Mouse (Mus musculus): Measurements from ENCODE around the gene Pbx1. TPM values are rescaled to one million over a fixed set of nuclear protein-coding genes. Genes with fewer than 3 reads are reported as not detected.

The Pbx1 gene
- polyA plus RNA-seq, 1 experiment = 11.0 TPM

DNA sequence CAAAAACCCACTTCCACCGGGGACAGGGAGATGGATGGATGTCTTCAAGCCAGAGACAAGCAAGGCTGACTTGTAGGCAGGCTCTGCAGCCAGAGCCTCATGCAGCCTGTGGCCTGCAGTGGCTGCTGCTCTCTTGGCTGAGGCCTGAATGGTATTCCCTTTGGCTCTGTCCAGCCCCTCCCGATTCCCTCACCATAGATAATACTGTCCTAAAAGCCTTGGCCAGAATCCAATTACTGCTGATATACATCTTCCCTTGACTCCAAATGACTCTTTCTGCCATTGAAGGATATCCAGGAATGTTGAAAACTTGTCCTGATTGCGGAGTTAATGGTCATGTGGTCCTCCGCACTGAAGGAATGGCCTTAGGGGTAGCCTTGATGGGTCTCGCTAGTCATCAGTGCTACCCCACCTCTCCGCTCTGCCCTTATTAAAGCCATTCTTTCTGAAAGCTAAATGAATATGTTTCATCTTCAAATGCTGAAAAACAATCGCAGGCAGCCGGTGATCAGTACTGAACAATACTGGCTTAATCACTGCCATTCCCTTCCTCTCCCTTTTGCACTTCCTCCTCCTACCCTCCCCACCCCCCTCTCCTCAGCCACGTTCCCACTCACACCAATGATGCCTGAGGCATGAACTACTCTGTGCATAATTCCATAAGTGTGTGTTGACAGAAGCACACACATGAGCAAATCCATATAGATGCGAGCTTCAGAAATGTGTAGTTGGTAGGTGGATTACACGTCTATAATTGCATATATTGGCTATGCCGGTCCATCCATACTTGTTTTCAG lies 166.3 kb downstream of the Pbx1 start:
- 84% methylated on average over 12 of the region's 12 CpGs for WGBS
- TF ChIP-seq POLR2A (IDR thresholded peaks at IDR 0.05; ENCODE audit: low read depth, low read length) = no peak
- TF ChIP-seq CTCF (IDR thresholded peaks at IDR 0.05; ENCODE audit: extremely low read depth, insufficient read length, insufficient replicate concordance, low read depth, low read length) = no peak
- no peaks in the 10 kb centered on the region for H3K27me3 ChIP-seq (ENCODE audit: control insufficient read depth, insufficient read depth, low read length)
- H3K36me3 ChIP-seq (ENCODE audit: control insufficient read depth, insufficient read depth, low read length) = no peaks in the 10 kb centered on the region
- H3K4me1 ChIP-seq (ENCODE audit: control insufficient read depth, insufficient read depth, insufficient read length, low read length) = no peaks in the 10 kb centered on the region
- no peak overlapping the region for H3K27ac ChIP-seq (ENCODE audit: insufficient read depth, low read depth, low read length)
- no peak overlapping the region for H3K4me3 ChIP-seq (ENCODE audit: low read depth, low read length)

DNA sequence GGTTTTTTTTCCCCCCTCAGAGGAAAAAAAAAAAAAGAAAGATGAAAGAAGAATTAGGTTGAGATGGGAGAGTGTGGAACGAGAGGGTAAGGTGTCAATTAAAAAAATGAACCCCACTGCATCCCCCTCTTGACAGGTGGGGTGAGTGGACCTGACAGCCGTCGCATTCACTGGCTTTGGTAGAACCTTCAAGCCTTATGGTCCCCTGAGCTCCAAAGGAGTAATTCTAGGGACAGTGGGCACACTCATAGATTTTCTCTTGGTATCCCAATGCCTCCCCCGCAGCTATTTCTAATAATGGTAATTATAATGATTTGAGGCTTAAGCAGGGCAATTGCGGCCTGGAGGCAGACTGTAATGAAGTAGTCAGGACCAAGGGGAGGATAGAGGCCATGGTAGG lies 167.0 kb downstream of the Pbx1 start:
- H3K4me3 ChIP-seq (ENCODE audit: low read depth, low read length) = no peak overlapping the region
- H3K36me3 ChIP-seq (ENCODE audit: control insufficient read depth, insufficient read depth, low read length) = no peaks in the 10 kb centered on the region
- TF ChIP-seq POLR2A (IDR thresholded peaks at IDR 0.05; ENCODE audit: low read depth, low read length) = no peak
- no peak for TF ChIP-seq CTCF (IDR thresholded peaks at IDR 0.05; ENCODE audit: extremely low read depth, insufficient read length, insufficient replicate concordance, low read depth, low read length)
- H3K27ac ChIP-seq (ENCODE audit: insufficient read depth, low read depth, low read length) = no peak overlapping the region
- no peaks in the 10 kb centered on the region for H3K4me1 ChIP-seq (ENCODE audit: control insufficient read depth, insufficient read depth, insufficient read length, low read length)
- WGBS = 94% methylated on average over 5 of the region's 5 CpGs
- no peaks in the 10 kb centered on the region for H3K27me3 ChIP-seq (ENCODE audit: control insufficient read depth, insufficient read depth, low read length)

DNA sequence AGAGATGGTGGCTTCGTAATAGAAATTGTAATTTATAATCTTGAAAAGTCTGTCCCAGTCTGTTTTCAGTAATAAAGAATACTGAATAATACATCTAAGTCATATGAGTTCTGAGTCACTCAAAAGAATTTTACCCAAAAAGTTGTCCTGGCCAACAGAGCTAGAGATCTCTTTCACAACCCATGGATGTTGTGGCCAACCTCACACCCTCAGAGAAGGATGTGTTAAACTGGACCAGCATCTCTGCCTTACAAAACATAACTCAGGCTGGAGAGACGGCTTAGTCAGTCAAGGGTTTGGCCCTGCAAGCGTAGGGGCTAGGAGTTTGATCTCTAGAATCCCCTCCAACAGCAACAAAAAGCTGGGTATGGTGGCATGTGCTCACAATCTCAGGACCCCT lies 171.7 kb downstream of the Pbx1 start:
- H3K27ac ChIP-seq (ENCODE audit: insufficient read depth, low read depth, low read length) = no peak overlapping the region
- TF ChIP-seq POLR2A (IDR thresholded peaks at IDR 0.05; ENCODE audit: low read depth, low read length) (no peak), CTCF (IDR thresholded peaks at IDR 0.05; ENCODE audit: extremely low read depth, insufficient read length, insufficient replicate concordance, low read depth, low read length) (no peak)
- H3K36me3 ChIP-seq (ENCODE audit: control insufficient read depth, insufficient read depth, low read length) = no peaks in the 10 kb centered on the region
- 92% methylated on average over 3 of the region's 3 CpGs for WGBS
- H3K27me3 ChIP-seq (ENCODE audit: control insufficient read depth, insufficient read depth, low read length) = no peaks in the 10 kb centered on the region
- H3K4me1 ChIP-seq (ENCODE audit: control insufficient read depth, insufficient read depth, insufficient read length, low read length) = no peaks in the 10 kb centered on the region
- no peak overlapping the region for H3K4me3 ChIP-seq (ENCODE audit: low read depth, low read length)

GRCm38 (mm10) chr1:168258856-168259255 lies 173.2 kb downstream of the Pbx1 start:
- TF ChIP-seq POLR2A (IDR thresholded peaks at IDR 0.05; ENCODE audit: low read depth, low read length) (no peak), CTCF (IDR thresholded peaks at IDR 0.05; ENCODE audit: extremely low read depth, insufficient read length, insufficient replicate concordance, low read depth, low read length) (no peak)
- 93% methylated on average over 7 of the region's 7 CpGs for WGBS

GRCm38 (mm10) chr1:168255347-168255908 lies 176.6 kb downstream of the Pbx1 start:
- 96% methylated on average over 9 of the region's 9 CpGs for WGBS
- no peak for TF ChIP-seq POLR2A (IDR thresholded peaks at IDR 0.05; ENCODE audit: low read depth, low read length)
- H3K4me3 ChIP-seq (ENCODE audit: low read depth, low read length) = no peak overlapping the region
- H3K27ac ChIP-seq (ENCODE audit: insufficient read depth, low read depth, low read length) = no peak overlapping the region
- H3K36me3 ChIP-seq (ENCODE audit: control insufficient read depth, insufficient read depth, low read length) = no peaks in the 10 kb centered on the region
- H3K27me3 ChIP-seq (ENCODE audit: control insufficient read depth, insufficient read depth, low read length) = no peaks in the 10 kb centered on the region
- H3K4me1 ChIP-seq (ENCODE audit: control insufficient read depth, insufficient read depth, insufficient read length, low read length) = no peaks in the 10 kb centered on the region

More at GRCm38 (mm10) chr1:168258856-168259255, 173.2 kb downstream of the Pbx1 start:
- Histone ChIP-seq H3K4me1 (ENCODE audit: control insufficient read depth, insufficient read depth, insufficient read length, low read length) (no peaks in the 10 kb centered on the region), H3K36me3 (ENCODE audit: control insufficient read depth, insufficient read depth, low read length) (no peaks in the 10 kb centered on the region), H3K27ac (ENCODE audit: insufficient read depth, low read depth, low read length) (no peak overlapping the region), H3K27me3 (ENCODE audit: control insufficient read depth, insufficient read depth, low read length) (no peaks in the 10 kb centered on the region), H3K4me3 (ENCODE audit: low read depth, low read length) (no peak overlapping the region)

DNA sequence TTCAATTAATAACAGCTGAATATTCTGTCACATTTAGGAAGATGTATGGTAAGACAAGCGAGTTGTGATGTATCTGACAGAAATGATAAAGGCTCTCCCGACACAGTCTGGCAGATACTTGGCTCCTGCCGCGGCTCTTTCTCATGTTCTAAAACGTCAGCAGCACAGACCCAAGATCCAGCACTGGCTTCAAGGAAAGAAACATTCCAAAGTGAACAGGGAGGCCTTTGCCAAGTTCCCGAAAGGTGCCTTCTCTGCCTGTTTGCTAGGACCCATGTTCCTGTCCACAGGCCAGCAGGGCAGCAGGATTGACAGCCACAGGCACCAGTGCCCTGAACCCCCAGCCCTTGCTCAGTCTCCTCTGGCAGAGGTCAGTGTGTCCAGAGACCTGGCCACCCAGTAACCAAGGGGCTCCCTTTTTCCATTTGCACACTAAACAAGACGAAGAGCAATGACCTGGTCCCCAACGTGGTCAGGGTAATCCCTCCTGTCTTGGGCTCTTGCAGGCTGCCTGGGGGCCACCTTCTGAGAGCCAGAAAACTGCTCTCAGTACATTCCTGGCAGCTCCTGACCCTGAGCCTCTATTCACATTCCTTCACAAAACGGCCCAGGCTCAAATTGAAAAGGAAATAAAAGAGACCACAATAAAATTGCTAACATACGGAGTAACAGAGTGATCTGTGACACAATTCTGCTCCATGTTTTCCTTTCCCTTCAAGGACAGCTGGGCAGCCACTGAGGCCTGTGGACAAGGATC lies 184.9 kb downstream of the Pbx1 start:
- WGBS = 70% methylated on average over 10 of the region's 10 CpGs
- TF ChIP-seq POLR2A (IDR thresholded peaks at IDR 0.05; ENCODE audit: low read depth, low read length) (no peak), CTCF (IDR thresholded peaks at IDR 0.05; ENCODE audit: extremely low read depth, insufficient read length, insufficient replicate concordance, low read depth, low read length) (no peak)
- Histone ChIP-seq H3K36me3 (ENCODE audit: control insufficient read depth, insufficient read depth, low read length) (no peaks in the 10 kb centered on the region), H3K4me3 (ENCODE audit: low read depth, low read length) (no peak overlapping the region), H3K27ac (ENCODE audit: insufficient read depth, low read depth, low read length) (no peak overlapping the region), H3K4me1 (ENCODE audit: control insufficient read depth, insufficient read depth, insufficient read length, low read length) (peaks cover 11% of the 10 kb centered on the region), H3K27me3 (ENCODE audit: control insufficient read depth, insufficient read depth, low read length) (no peaks in the 10 kb centered on the region)

DNA sequence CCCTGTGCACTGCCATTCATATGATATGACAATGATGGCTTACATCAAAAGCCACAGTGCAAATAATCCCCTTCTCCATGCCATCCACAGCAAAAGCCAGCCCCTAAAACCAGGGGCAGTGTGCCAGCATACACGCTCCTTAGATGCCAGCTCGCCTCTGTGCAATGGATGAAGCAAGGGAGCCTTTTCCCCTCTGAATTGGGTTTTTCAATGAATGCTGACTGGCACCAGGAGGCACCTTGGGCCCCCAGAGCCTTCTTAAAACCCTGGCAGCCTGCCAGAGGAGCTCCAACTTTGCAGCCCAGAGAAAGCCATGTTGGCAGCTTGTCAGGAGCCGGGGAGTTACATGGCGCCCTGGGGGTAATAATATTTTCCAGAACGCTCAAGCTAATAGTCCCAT lies 186.5 kb downstream of the Pbx1 start:
- Histone ChIP-seq H3K27me3 (ENCODE audit: control insufficient read depth, insufficient read depth, low read length) (no peaks in the 10 kb centered on the region), H3K4me1 (ENCODE audit: control insufficient read depth, insufficient read depth, insufficient read length, low read length) (peaks cover 11% of the 10 kb centered on the region), H3K4me3 (ENCODE audit: low read depth, low read length) (no peak overlapping the region), H3K27ac (ENCODE audit: insufficient read depth, low read depth, low read length) (no peak overlapping the region), H3K36me3 (ENCODE audit: control insufficient read depth, insufficient read depth, low read length) (no peaks in the 10 kb centered on the region)
- TF ChIP-seq CTCF (IDR thresholded peaks at IDR 0.05; ENCODE audit: extremely low read depth, insufficient read length, insufficient replicate concordance, low read depth, low read length) = no peak
- TF ChIP-seq POLR2A (IDR thresholded peaks at IDR 0.05; ENCODE audit: low read depth, low read length) = no peak
- WGBS = 65% methylated on average over 5 of the region's 5 CpGs

All from small intestine, adult 2 months (tissue).